Mouse (Mus musculus): ENCODE measurements around the gene Wdr11.

DNA sequence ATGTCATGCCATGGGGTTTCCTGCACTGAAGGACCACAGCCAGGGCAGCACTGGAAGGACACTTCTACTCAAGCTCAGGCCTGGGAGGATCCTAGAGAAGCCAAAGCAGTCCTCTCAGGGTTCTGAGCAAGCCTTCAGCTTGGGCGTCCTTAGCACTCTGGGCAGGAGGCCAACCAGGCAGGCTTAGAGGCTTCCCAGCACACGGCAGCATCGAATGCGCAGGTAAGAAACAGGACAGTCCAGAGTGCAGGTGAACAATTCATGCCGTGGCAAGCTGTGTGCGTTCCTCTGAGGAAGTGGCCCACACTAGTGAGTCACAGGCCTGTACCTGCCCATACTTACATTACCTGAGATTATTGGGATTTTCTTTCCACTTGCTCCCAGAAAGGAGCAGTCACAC, 74.3 kb downstream of the Wdr11 start:
- TF ChIP-seq CTCF (conservative IDR thresholded peaks at IDR 0.05; ENCODE audit: low read length) = no peak
- TF ChIP-seq NANOG (IDR thresholded peaks at IDR 0.05; ENCODE audit: borderline replicate concordance, low read length) = no peak
